Mouse (Mus musculus) thymus, adult 2 months (tissue): ENCODE data around the gene Tapbp. TPM values are rescaled to one million over a fixed set of nuclear protein-coding genes. Genes with fewer than 3 reads are reported as not detected.
"Not testable (repeated sequence)": the region's sequence is repeated elsewhere in the genome, so short reads cannot be mapped to it uniquely, and the experiment has no call there.

Experiments used
- DNase-seq: peaks from one replicate; pipeline ENCODE4 v3.0.0; 2021
- H3K27ac ChIP-seq: fragments of 200-500 bp; 2 replicates; pipeline ENCODE4 v1.5.1; 2012; ENCODE audit warnings: low read length, control low read depth; ENCODE audit not compliant: control insufficient read depth, insufficient read depth
- H3K27me3 ChIP-seq: fragments of 200-500 bp; 2 replicates; pipeline ENCODE4 v1.6.1; 2012; ENCODE audit warnings: mild to moderate bottlenecking, low read length, moderate library complexity, mixed read lengths; ENCODE audit not compliant: control insufficient read depth, insufficient read depth
- H3K36me3 ChIP-seq: fragments of 200-500 bp; 2 replicates; pipeline ENCODE4 v1.6.1; 2012; ENCODE audit warnings: mild to moderate bottlenecking, low read length, moderate library complexity; ENCODE audit not compliant: control insufficient read depth, insufficient read depth
- H3K4me1 ChIP-seq: fragments of 200-500 bp; replicated peaks from 2 replicates; pipeline ENCODE4 v1.6.1; 2012; ENCODE audit warnings: low read length; ENCODE audit not compliant: control insufficient read depth, insufficient read depth
- H3K4me3 ChIP-seq: fragments of 200-500 bp; 2 replicates; pipeline ENCODE4 v1.5.1; 2012; ENCODE audit warnings: mild to moderate bottlenecking, low read length, control low read depth, moderate library complexity; ENCODE audit not compliant: control insufficient read depth, insufficient read depth
- CTCF ChIP-seq: fragments of 200-500 bp; IDR thresholded peaks from 2 replicates; pipeline ENCODE4 v1.5.1; 2012; ENCODE audit warnings: mild to moderate bottlenecking, control low read depth, low read length, moderate library complexity, borderline replicate concordance; ENCODE audit not compliant: control insufficient read depth, poor library complexity, insufficient read depth; ENCODE audit errors: extremely low read depth
- POLR2A ChIP-seq: fragments of 200-500 bp; IDR thresholded peaks from 2 replicates; pipeline ENCODE4 v1.6.1; 2012; ENCODE audit warnings: mild to moderate bottlenecking, low read length, control low read depth, moderate library complexity; ENCODE audit not compliant: control insufficient read depth, poor library complexity, insufficient read depth; ENCODE audit errors: extremely low read depth
- WGBS: fragments of 180-500 bp; shearing (Covaris S2); methylation state at CpG from one replicate; pipeline ENCODE4 v1.1.7; 2018; 5-methylcytosine and 5-hydroxymethylcytosine counted together
- polyA plus RNA-seq: library from polyadenylated mRNA; depleted of rRNA; stranded (reverse); fragments of >200 nt; gene quantifications from 2 replicates; pipeline ENCODE4 v1.2.3, GENCODE M21; 2012

Tapbp gene
- polyA plus RNA-seq, 1 experiment: 201 TPM

DNA sequence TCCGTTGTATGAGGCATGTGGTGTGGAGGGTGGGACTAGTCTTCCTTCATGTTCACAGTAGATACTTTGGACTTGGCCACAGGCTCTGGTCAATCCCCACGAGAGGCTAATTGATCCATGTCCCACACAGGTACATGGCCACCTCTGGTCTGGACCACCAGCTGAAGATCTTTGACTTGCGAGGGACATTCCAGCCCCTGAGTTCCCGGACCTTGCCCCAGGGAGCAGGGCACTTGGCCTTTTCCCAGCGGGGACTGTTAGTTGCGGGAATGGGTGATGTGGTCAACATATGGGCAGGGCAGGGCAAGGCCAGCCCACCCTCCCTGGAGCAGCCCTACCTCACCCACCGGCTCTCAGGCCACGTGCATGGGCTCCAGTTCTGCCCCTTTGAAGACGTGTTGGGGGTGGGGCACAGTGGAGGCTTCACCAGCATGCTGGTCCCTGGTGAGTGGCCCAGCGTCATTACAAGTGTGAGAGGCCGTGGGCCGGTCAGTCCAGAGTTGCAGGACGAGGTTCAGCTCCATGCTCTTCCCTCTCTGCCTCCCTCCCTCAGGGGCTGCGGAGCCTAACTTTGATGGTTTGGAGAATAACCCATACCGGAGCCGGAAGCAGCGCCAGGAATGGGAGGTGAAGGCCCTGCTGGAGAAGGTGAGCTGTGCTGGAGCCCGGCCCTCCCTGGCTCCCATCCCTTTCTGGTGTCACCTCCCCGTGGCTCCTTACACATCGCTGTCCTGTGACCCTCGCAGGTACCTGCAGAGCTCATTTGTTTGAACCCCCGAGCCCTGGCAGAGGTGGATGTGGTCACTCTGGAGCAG lies 32.6 kb downstream of the Tapbp start:
- Histone ChIP-seq H3K27ac (peak overlapping the region; percentile 40), H3K4me1 (peaks cover 56% of the 10 kb centered on the region), H3K4me3 (no peak overlapping the region), H3K36me3 (peaks cover 6% of the 10 kb centered on the region; the same call in 1 of the 2 replicates), H3K27me3 (no peaks in the 10 kb centered on the region)
- DNase-seq: no peak
- TF ChIP-seq CTCF: no peak
- no peak for TF ChIP-seq POLR2A
- WGBS: 86% methylated on average over 22 of the region's 22 CpGs

DNA sequence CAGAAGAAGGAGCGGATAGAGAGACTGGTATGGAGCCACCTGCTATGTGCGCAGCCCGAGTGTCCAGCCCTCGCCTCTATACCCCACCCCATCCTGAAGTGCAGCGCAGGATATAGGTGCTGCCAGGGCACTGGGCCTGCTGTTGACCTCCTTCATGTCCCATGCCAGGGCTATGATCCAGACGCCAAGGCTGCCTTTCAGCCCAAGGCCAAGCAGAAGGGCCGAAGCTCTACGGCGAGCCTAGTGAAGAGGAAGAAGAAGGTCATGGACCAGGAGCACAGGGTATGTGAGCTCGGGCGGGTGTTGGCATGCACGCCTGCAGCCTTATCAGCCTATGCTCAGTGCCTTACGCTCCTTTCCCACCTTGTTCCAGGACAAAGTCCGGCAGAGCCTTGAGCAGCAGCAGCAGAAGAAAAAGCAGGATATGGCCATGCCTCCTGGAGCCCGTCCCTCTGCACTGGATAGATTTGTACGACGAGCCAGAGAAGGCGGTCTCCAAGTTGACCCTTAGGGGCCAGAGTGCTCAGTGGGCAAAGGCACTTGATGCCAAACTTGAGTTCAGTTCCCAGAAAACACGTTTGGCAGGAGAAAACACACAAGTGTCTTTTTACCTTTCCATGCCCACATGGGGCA lies 33.3 kb downstream of the Tapbp start:
- Histone ChIP-seq H3K27me3 (no peaks in the 10 kb centered on the region), H3K27ac (no peak overlapping the region), H3K4me3 (no peak overlapping the region), H3K36me3 (peaks cover 7% of the 10 kb centered on the region; the same call in 1 of the 2 replicates), H3K4me1 (peaks cover 56% of the 10 kb centered on the region)
- WGBS: 96% methylated on average over 19 of the region's 19 CpGs
- DNase-seq: no peak
- TF ChIP-seq CTCF (no peak), POLR2A (no peak)

DNA sequence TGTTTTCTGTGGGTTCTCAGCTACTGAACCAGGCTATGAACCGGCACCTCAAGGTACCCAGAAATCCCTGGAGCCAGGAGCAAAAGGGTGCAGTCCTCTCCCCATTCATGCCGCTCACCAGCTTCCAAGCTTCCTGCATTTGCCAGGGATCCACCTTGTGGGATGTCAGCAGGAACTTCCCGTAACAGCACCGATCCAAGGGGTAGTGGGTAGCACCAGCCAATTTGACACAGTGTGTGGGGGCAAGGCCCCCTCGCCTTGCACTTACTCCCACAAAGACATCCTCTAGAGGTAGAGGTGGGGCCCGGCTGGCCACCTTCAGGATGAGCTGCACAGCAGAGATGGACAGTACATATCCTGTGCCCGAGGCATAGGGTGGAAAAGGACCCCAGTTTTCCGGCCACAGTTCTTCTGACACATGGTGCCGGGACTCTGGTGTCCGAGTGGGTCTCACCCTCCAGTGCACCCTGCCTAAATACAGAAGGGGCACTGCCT lies 34.5 kb downstream of the Tapbp start:
- H3K36me3 ChIP-seq: peaks cover 7% of the 10 kb centered on the region; the same call in 1 of the 2 replicates
- H3K4me3 ChIP-seq: peak overlapping the region; percentile 84
- no peak for TF ChIP-seq POLR2A
- no peak for TF ChIP-seq CTCF
- peaks cover 64% of the 10 kb centered on the region for H3K4me1 ChIP-seq
- H3K27me3 ChIP-seq: no peaks in the 10 kb centered on the region
- no peak overlapping the region for H3K27ac ChIP-seq
- WGBS: 90% methylated on average over 10 of the region's 10 CpGs
- no peak for DNase-seq

- H3K4me1 ChIP-seq: peaks cover 64% of the 10 kb centered on the region
- peak within 1 kb of the TSS; percentile 84 for H3K4me3 ChIP-seq
- peak; percentile 27; the same call in 1 of the 2 replicates for TF ChIP-seq CTCF
- peak; percentile 77 for TF ChIP-seq POLR2A
- WGBS: under 1% methylated on average over 45 of the region's 45 CpGs
- peak within 1 kb of the TSS; percentile 55 for H3K27ac ChIP-seq
- DNase-seq: peak; percentile 79
- no peaks in the 10 kb centered on the region for H3K27me3 ChIP-seq
- H3K36me3 ChIP-seq: peaks cover 7% of the 10 kb centered on the region; the same call in 1 of the 2 replicates
Observed at GRCm38 (mm10) chr17:33951021-33951946, 35.6 kb downstream of the Tapbp start, which contains the start of gene B3galt4. TSS of gene B3galt4 (minus strand) at chr17:33951488.

GRCm38 (mm10) chr17:33952015-33952414 lies 36.3 kb downstream of the Tapbp start:
- not testable (repeated sequence) for H3K27me3 ChIP-seq, H3K36me3 ChIP-seq, H3K4me3 ChIP-seq, DNase-seq
- WGBS: 88% methylated on average over 13 of the region's 13 CpGs
- Histone ChIP-seq H3K4me1 (peaks cover 58% of the 10 kb centered on the region), H3K27ac (peak overlapping the region; percentile 25; the same call in 1 of the 2 replicates)

DNA sequence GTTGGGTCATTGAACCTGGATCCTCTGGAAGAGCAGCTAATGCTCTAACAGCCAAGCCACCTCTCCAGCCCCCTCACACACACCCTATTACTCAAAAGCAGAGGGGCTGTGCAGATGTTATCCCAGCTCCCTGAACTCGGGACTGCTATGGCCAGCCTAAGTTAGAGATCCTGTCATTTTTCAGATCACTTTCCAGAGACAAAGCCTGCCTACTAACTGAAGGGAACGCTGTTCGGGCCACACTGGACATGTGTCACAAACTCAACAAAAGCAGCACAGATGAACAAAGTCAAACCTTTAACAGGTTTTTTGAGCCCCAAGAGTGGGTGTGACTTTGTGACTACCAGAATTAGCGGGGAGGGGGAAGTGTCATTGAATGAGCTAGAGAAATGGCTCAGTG lies 37.2 kb downstream of the Tapbp start:
- H3K27ac ChIP-seq: no peak overlapping the region
- TF ChIP-seq CTCF: no peak
- TF ChIP-seq POLR2A: no peak
- DNase-seq: no peak
- H3K27me3 ChIP-seq: no peaks in the 10 kb centered on the region
- peaks cover 50% of the 10 kb centered on the region for H3K4me1 ChIP-seq
- 88% methylated on average over 4 of the region's 4 CpGs for WGBS
- no peak overlapping the region for H3K4me3 ChIP-seq
- peaks cover 7% of the 10 kb centered on the region; the same call in 1 of the 2 replicates for H3K36me3 ChIP-seq
